ENCODE assay signal across 21 mouse cellular contexts in the genomic region with DNA sequence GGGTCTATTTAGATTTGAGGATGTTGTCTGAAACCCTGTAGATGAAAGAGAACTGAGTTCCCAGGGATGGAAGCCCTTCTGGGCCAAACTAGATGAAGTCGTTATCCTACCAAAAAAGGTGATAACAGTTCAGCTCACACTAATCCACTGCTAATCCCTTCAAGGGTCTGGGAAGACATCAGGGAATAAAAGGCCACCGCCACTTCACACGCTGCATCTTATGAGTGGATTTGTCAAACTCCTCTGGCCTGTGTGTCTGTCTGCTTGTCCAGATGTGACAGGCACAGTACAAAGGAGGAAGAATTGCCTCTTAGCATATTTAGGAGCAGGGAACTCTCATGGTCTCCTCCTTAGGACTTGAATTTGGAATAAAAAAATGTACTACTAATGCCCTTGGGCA.
"Had no signal": no experiment of that assay in that cellular context is flagged by ENCODE, and none has a peak within 500 bp of the region (broad histone marks: within the 10 kb centered on the region; RNA-seq: fewer than 3 reads in every experiment).

No protein-coding gene starts in this region.

- H3K9me3 ChIP-seq: heart, embryonic 10.5 days; hindbrain, embryonic 13.5 days; hindbrain, embryonic 15.5 days; kidney, embryonic 15.5 days; limb, embryonic 13.5 days; limb, embryonic 15.5 days had no signal

- H3K4me3 ChIP-seq: heart, embryonic 10.5 days; heart, embryonic 12.5 days; hindbrain, embryonic 13.5 days; hindbrain, embryonic 15.5 days; kidney, embryonic 15.5 days; limb, embryonic 13.5 days; limb, embryonic 15.5 days had no signal

- H3K27ac ChIP-seq: heart, embryonic 10.5 days; hindbrain, embryonic 13.5 days; hindbrain, embryonic 15.5 days; hindbrain, postnatal 0 days; kidney, embryonic 15.5 days; kidney, postnatal 0 days; limb, embryonic 13.5 days; limb, embryonic 15.5 days had no signal

- H3K9ac ChIP-seq: heart, embryonic 12.5 days; hindbrain, embryonic 13.5 days; hindbrain, embryonic 15.5 days; kidney, embryonic 15.5 days; limb, embryonic 13.5 days; limb, embryonic 15.5 days had no signal

- H3K4me1 ChIP-seq: heart, embryonic 10.5 days; heart, embryonic 12.5 days; limb, embryonic 13.5 days; limb, embryonic 15.5 days had no signal

- H3K36me3 ChIP-seq: heart, embryonic 10.5 days; heart, embryonic 12.5 days; hindbrain, embryonic 13.5 days; hindbrain, embryonic 15.5 days; kidney, embryonic 15.5 days; limb, embryonic 13.5 days; limb, embryonic 15.5 days had no signal

- H3K4me2 ChIP-seq: heart, embryonic 12.5 days; hindbrain, embryonic 13.5 days; hindbrain, embryonic 15.5 days; kidney, embryonic 15.5 days; limb, embryonic 13.5 days; limb, embryonic 15.5 days had no signal

- DNase-seq: gastrocnemius, postnatal 14 days; gastrocnemius, postnatal 36 days; heart, postnatal 10 days; kidney, adult 11 months; kidney, adult 2 months; kidney, adult 9 months; kidney, postnatal 14 days; kidney, postnatal 36 days; layer of hippocampus, adult 9-11 months; layer of hippocampus, postnatal 36 days; left cerebral cortex, postnatal 4 days had no signal

- ATAC-seq: hindbrain, postnatal 0 days; intestine, embryonic 16.5 days had no signal

- H3K27me3 ChIP-seq: hindbrain, embryonic 13.5 days; hindbrain, embryonic 15.5 days; kidney, embryonic 15.5 days; limb, embryonic 15.5 days had no signal
